Mouse (Mus musculus): ENCODE measurements at regions not wholly inside any gene's neighbourhood (a gene's known extent, or its start where the extent isn't known, plus 50 kb on each side); places are given as distances from the start of the nearest gene placed in this dataset.
A peak's percentile ranks its signal among the peaks of the same experiment; 100 is the strongest.

GRCm38 (mm10) chr11:112501781-112502180, 280.2 kb upstream of the Sox9 start:
- Histone ChIP-seq H3K4me2 (ENCODE audit: low read length) (peak overlapping the region; percentile 15; the same call in 1 of the 2 replicates), H3K4me3 (ENCODE audit: low read length) (no peak overlapping the region), H3K36me3 (ENCODE audit: control insufficient read depth, insufficient read depth, low read length) (no peaks in the 10 kb centered on the region), H3K9ac (ENCODE audit: low read depth, low read length) (0 out of 2 replicates have a peak overlapping the region, but pooled peaks have one; percentile 5), H3K27me3 (replicated peaks; ENCODE audit: control insufficient read depth, insufficient read depth, low read length) (no peaks in the 10 kb centered on the region), H3K9me3 (ENCODE audit: control insufficient read depth, low read length) (no peaks in the 10 kb centered on the region), H3K4me1 (ENCODE audit: control insufficient read depth, insufficient read depth, low read depth, low read length) (no peaks in the 10 kb centered on the region; the same call in 1 of the 2 replicates), H3K27ac (ENCODE audit: low read depth, low read length) (peak overlapping the region; percentile 48; the same call in 1 of the 2 replicates)
- WGBS, result 0% methylated on average over 5 of the region's 5 CpGs
- ATAC-seq, result peak; percentile 99

DNA sequence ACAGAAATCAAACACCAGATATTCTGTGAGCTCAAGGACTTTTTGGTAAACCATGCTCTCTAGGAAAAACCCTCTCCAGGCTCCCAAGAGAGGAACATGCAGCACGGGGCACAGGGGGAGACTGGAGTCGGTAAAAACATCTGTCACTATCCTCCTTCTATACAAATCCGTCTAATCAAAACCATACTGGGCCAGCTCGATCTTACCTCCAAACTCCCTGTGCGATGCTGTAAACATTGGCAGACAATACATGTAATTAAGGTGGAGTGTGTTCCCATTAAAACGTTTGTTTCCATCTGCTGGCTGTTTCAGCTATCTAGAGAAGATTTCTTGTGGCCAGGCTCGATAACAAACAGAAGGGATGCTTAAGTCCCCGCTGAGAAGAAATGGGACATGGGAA, 262.9 kb upstream of the Sox9 start:
- no peaks in the 10 kb centered on the region for H3K9me3 ChIP-seq (ENCODE audit: control insufficient read depth, low read length)
- H3K9ac ChIP-seq (ENCODE audit: low read depth, low read length), result no peak overlapping the region
- ATAC-seq, result no peak
- no peaks in the 10 kb centered on the region for H3K36me3 ChIP-seq (ENCODE audit: control insufficient read depth, insufficient read depth, low read length)
- H3K27me3 ChIP-seq (replicated peaks; ENCODE audit: control insufficient read depth, insufficient read depth, low read length), result no peaks in the 10 kb centered on the region
- H3K27ac ChIP-seq (ENCODE audit: low read depth, low read length), result no peak overlapping the region
- 60% methylated on average over 8 of the region's 8 CpGs for WGBS
- H3K4me1 ChIP-seq (ENCODE audit: control insufficient read depth, insufficient read depth, low read depth, low read length), result no peaks in the 10 kb centered on the region
- no peak overlapping the region for H3K4me3 ChIP-seq (ENCODE audit: low read length)
- H3K4me2 ChIP-seq (ENCODE audit: low read length), result no peak overlapping the region

DNA sequence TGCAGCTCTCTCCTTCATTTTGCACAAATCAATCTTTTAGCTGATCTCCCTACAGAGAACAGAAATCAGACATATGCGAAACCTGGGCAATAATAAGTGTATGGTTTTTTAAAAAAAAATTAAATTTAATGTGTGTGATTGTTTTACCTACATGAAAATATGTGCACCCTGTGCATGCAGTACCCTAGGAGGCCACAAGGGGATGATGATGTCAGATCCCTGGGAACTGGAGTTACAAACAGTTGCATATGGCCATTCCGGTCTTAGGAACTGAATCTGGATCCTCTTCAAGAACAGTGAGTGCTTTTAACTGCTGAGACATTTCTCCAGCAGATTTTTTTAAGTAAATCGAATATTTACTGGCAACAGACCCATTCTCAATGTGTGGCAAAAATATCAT, 257.0 kb upstream of the Sox9 start:
- no peaks in the 10 kb centered on the region for H3K27me3 ChIP-seq (replicated peaks; ENCODE audit: control insufficient read depth, insufficient read depth, low read length)
- H3K36me3 ChIP-seq (ENCODE audit: control insufficient read depth, insufficient read depth, low read length), result no peaks in the 10 kb centered on the region
- H3K4me2 ChIP-seq (ENCODE audit: low read length), result no peak overlapping the region
- no peak overlapping the region for H3K9ac ChIP-seq (ENCODE audit: low read depth, low read length)
- H3K27ac ChIP-seq (ENCODE audit: low read depth, low read length), result no peak overlapping the region
- 95% methylated on average over 3 of the region's 3 CpGs for WGBS
- no peaks in the 10 kb centered on the region for H3K4me1 ChIP-seq (ENCODE audit: control insufficient read depth, insufficient read depth, low read depth, low read length)
- no peak overlapping the region for H3K4me3 ChIP-seq (ENCODE audit: low read length)
- H3K9me3 ChIP-seq (ENCODE audit: control insufficient read depth, low read length), result no peaks in the 10 kb centered on the region
- ATAC-seq, result no peak

GRCm38 (mm10) chr11:112542573-112542972, 239.5 kb upstream of the Sox9 start:
- 17% methylated on average over 6 of the region's 6 CpGs for WGBS
- no peaks in the 10 kb centered on the region for H3K36me3 ChIP-seq (ENCODE audit: control insufficient read depth, insufficient read depth, low read length)

DNA sequence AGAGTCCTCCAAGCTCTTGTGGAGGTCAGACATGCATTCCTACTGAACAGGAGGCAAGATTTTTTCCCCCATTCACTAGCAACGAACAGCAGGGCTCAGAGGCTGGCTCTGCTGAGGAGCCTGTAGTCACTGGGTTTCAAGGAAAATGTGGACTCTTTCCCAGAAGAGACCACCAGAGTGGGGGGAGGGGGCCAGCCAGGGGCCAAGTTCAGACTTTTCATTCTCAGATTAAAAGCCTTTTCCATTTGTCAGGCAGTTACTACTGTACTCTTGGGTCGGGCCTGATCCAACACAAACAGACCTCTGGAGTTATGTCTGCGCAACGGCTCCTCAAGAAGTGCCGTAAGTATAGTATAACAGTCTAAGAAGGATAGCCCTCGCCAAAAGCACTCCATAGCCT, 238.6 kb upstream of the Sox9 start:
- 63% methylated on average over 6 of the region's 6 CpGs for WGBS
- H3K27me3 ChIP-seq (replicated peaks; ENCODE audit: control insufficient read depth, insufficient read depth, low read length), result no peaks in the 10 kb centered on the region
- H3K27ac ChIP-seq (ENCODE audit: low read depth, low read length), result no peak overlapping the region
- H3K4me2 ChIP-seq (ENCODE audit: low read length), result no peak overlapping the region
- H3K36me3 ChIP-seq (ENCODE audit: control insufficient read depth, insufficient read depth, low read length), result no peaks in the 10 kb centered on the region
- no peaks in the 10 kb centered on the region for H3K9me3 ChIP-seq (ENCODE audit: control insufficient read depth, low read length)
- H3K4me1 ChIP-seq (ENCODE audit: control insufficient read depth, insufficient read depth, low read depth, low read length), result no peaks in the 10 kb centered on the region; the same call in 1 of the 2 replicates
- ATAC-seq, result no peak
- no peak overlapping the region for H3K9ac ChIP-seq (ENCODE audit: low read depth, low read length)
- no peak overlapping the region for H3K4me3 ChIP-seq (ENCODE audit: low read length)

More at GRCm38 (mm10) chr11:112542573-112542972, 239.5 kb upstream of the Sox9 start:
- no peak for ATAC-seq
- Histone ChIP-seq H3K27ac (ENCODE audit: low read depth, low read length) (no peak overlapping the region), H3K9ac (ENCODE audit: low read depth, low read length) (no peak overlapping the region), H3K4me2 (ENCODE audit: low read length) (no peak overlapping the region), H3K4me3 (ENCODE audit: low read length) (no peak overlapping the region), H3K27me3 (replicated peaks; ENCODE audit: control insufficient read depth, insufficient read depth, low read length) (no peaks in the 10 kb centered on the region), H3K4me1 (ENCODE audit: control insufficient read depth, insufficient read depth, low read depth, low read length) (no peaks in the 10 kb centered on the region; the same call in 1 of the 2 replicates), H3K9me3 (ENCODE audit: control insufficient read depth, low read length) (no peaks in the 10 kb centered on the region)

DNA sequence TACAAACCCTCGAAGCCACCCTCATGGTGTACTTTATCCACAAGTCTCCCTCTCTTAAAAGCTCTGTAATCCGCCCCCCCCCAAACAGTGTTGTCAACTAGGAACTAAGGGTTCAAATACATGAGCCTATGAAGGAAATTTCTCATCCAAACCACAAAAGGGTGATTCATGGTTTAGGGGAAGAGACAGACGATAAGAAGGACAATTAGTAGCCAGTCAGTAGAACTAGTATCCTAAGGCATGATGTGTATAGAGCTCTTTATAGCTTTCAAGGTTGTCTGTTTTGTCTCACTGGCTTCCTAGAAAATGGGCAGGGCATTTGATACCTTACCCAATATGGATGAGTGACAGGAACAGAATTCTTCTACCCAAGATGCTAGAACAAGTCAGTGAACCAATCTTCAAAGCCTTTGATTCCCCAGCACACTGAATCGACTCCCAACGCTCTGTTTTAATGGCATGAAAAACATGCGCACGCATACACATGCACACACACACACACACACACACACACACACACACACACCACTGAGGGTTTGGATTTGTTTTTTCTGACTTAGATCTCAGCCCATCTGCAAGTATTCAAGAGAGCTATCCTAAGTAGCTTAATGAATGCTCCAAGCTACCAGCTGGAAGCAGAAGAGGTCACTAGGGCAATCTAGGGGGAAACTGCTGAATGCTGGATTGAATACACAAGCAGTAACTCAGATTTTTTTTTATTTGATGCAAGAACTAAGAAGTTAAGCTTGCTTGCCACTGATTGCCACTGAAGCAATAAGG, 236.6 kb upstream of the Sox9 start:
- Histone ChIP-seq H3K4me3 (ENCODE audit: low read length) (no peak overlapping the region), H3K36me3 (ENCODE audit: control insufficient read depth, insufficient read depth, low read length) (no peaks in the 10 kb centered on the region), H3K27me3 (replicated peaks; ENCODE audit: control insufficient read depth, insufficient read depth, low read length) (no peaks in the 10 kb centered on the region), H3K9ac (ENCODE audit: low read depth, low read length) (no peak overlapping the region), H3K27ac (ENCODE audit: low read depth, low read length) (no peak overlapping the region), H3K4me1 (ENCODE audit: control insufficient read depth, insufficient read depth, low read depth, low read length) (no peaks in the 10 kb centered on the region; the same call in 1 of the 2 replicates), H3K4me2 (ENCODE audit: low read length) (no peak overlapping the region), H3K9me3 (ENCODE audit: control insufficient read depth, low read length) (no peaks in the 10 kb centered on the region)
- no peak for ATAC-seq
- WGBS, result 74% methylated on average over 7 of the region's 7 CpGs

DNA sequence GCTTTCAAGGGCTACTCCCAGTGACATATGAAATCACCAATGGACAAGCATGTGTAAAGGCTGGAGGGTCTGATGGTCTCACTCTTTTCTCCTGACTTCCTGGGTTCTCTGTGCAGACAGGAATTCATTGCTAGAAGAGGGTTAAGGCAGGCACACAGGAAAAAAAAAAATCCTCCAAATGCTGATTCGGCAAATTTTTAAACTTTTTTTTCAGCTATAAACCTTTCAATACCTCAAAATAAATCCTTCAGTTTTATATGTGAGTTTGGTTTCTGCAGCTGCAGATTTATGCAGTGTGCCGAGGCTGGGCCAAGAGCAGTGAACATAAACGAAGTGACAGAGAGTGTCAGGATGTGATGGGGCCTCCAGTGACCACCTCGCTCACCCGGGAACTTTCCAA, 235.9 kb upstream of the Sox9 start:
- WGBS, result 69% methylated on average over 5 of the region's 5 CpGs
- ATAC-seq, result no peak

DNA sequence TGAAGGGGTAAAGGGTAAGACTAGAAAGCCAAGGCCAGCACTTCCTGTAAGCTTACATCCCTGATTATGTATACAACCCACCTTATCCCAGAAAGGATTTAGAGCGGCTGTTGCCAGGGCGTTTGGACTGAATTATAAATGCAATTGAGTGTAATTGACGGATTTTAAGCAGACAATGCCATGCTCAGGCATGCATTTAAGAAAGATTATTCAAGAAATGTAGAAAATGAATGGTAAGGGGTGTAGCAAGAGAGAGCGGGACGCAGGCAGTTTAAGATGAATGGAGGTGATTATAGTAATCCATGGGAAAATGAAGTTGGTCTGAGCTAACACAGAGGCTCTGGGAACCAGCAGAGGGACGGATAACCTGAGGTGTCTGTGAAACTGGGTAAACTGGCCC, 229.2 kb upstream of the Sox9 start:
- Histone ChIP-seq H3K4me3 (ENCODE audit: low read length) (no peak overlapping the region), H3K27ac (ENCODE audit: low read depth, low read length) (no peak overlapping the region), H3K9ac (ENCODE audit: low read depth, low read length) (no peak overlapping the region), H3K9me3 (ENCODE audit: control insufficient read depth, low read length) (no peaks in the 10 kb centered on the region), H3K4me1 (ENCODE audit: control insufficient read depth, insufficient read depth, low read depth, low read length) (no peaks in the 10 kb centered on the region), H3K27me3 (replicated peaks; ENCODE audit: control insufficient read depth, insufficient read depth, low read length) (no peaks in the 10 kb centered on the region), H3K36me3 (ENCODE audit: control insufficient read depth, insufficient read depth, low read length) (no peaks in the 10 kb centered on the region), H3K4me2 (ENCODE audit: low read length) (no peak overlapping the region)
- ATAC-seq, result no peak
- WGBS, result 51% methylated on average over 6 of the region's 6 CpGs

More for the DNA sequence above, 235.9 kb upstream of the Sox9 start:
- H3K9ac ChIP-seq (ENCODE audit: low read depth, low read length), result no peak overlapping the region
- H3K36me3 ChIP-seq (ENCODE audit: control insufficient read depth, insufficient read depth, low read length), result no peaks in the 10 kb centered on the region
- H3K27ac ChIP-seq (ENCODE audit: low read depth, low read length), result no peak overlapping the region
- no peak overlapping the region for H3K4me2 ChIP-seq (ENCODE audit: low read length)
- H3K9me3 ChIP-seq (ENCODE audit: control insufficient read depth, low read length), result no peaks in the 10 kb centered on the region
- no peaks in the 10 kb centered on the region; the same call in 1 of the 2 replicates for H3K4me1 ChIP-seq (ENCODE audit: control insufficient read depth, insufficient read depth, low read depth, low read length)
- no peak overlapping the region for H3K4me3 ChIP-seq (ENCODE audit: low read length)
- no peaks in the 10 kb centered on the region for H3K27me3 ChIP-seq (replicated peaks; ENCODE audit: control insufficient read depth, insufficient read depth, low read length)

DNA sequence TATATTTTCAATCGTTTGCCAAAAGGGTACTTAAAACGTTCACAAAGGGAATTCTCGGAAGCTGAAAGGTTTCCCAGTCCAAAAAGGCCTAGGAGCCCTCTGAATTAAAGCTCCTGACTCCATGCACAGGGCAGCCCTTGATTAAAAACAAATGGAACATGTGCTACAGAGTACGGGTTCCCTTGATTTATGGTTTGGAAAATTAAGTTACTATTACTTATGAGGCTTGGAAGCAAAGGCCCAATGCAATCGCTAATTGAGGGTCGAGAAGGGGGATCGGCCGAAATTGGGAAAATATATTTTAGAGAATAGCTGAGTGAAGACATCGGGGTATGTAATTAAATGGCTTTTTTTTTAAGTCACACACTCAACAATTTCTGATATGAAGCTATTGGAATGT, 219.0 kb upstream of the Sox9 start:
- Histone ChIP-seq H3K4me1 (ENCODE audit: control insufficient read depth, insufficient read depth, low read depth, low read length) (no peaks in the 10 kb centered on the region), H3K27me3 (replicated peaks; ENCODE audit: control insufficient read depth, insufficient read depth, low read length) (no peaks in the 10 kb centered on the region), H3K4me2 (ENCODE audit: low read length) (no peak overlapping the region), H3K9me3 (ENCODE audit: control insufficient read depth, low read length) (no peaks in the 10 kb centered on the region), H3K27ac (ENCODE audit: low read depth, low read length) (no peak overlapping the region), H3K9ac (ENCODE audit: low read depth, low read length) (no peak overlapping the region), H3K4me3 (ENCODE audit: low read length) (no peak overlapping the region), H3K36me3 (ENCODE audit: control insufficient read depth, insufficient read depth, low read length) (no peaks in the 10 kb centered on the region)
- 88% methylated on average over 9 of the region's 9 CpGs for WGBS
- no peak for ATAC-seq

Measured in hindbrain, embryonic 16.5 days (tissue).